Mouse (Mus musculus) adrenal gland (tissue): ENCODE data around the gene Grid1.

Experiments used
- intact Hi-C: fragments of 180-260 bp; cut with DNase I; formaldehyde crosslinking; loops from one replicate; pipeline ENCODE4 v1.15.1; 2025

Gene Grid1

DNA sequence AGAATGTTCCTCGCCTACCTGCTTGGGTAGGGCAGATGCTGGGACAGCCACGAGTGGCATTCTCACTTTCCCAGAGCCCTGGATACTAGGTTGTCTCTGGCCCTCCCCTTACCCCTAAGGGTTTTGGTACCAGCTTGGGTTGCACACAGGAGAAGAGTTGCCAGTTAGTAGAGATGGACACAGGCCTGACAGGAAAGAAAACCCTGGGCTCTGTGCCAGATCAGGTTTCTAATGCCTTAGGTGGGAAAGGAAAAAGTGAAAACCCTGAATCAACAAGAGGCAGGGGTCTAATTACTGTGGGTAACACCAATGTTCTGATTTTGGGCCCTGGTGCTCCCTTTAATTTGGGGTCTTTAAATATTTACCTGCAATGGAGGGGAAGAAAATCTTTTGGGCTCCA, 88.5 kb downstream of the Grid1 start:
- intact Hi-C loops = no loop called here

- intact Hi-C loops = no loop called here
Observed at GRCm38 (mm10) chr14:34908804-34909203, 88.9 kb downstream of the Grid1 start.

GRCm38 (mm10) chr14:34916315-34916714, 96.4 kb downstream of the Grid1 start:
- intact Hi-C loops = no loop called here

DNA sequence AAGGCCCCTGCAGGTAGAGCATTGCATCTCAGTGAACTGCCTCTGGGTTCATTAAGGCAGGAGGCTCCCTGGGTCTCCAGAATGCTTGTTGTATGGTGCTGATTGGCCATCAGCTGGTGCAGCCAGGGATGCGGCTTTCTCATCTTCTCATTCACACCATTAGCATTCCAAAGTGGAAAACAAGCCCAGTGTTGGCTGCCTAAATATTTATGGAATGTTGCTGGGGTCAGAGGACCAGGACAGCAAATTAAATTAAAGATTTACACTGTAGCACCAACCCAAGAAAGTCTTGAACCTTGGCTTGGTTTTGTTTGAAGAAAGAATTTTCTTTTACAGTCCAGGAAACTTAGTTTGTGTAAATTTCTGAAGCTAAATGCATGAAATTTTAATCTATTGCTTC, 97.2 kb downstream of the Grid1 start:
- intact Hi-C loops = no loop called here

DNA sequence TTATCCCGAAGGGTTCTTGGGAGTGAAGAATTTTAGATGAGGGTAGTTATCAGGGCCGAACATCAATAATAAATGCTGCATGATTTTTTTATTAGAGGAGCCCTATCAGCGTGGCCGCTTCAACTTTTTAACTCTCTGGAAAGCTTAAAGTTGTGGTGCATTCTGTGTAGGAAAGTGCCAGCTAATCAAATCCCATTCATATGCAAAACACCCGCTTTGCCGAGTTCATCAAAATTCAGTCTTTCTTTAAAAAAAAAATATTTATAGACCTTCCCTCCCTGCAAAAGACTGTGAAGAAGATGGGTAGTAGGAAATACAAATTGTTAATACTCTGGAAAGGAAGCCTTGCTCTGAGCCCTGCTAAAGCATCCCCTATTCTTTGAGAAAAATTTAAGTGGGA, 99.3 kb downstream of the Grid1 start:
- intact Hi-C loops = no loop called here

GRCm38 (mm10) chr14:34921265-34921664, 101.4 kb downstream of the Grid1 start:
- intact Hi-C loops = no loop called here

- intact Hi-C loops = no loop called here
Observed at GRCm38 (mm10) chr14:34925021-34925420, 105.1 kb downstream of the Grid1 start.

DNA sequence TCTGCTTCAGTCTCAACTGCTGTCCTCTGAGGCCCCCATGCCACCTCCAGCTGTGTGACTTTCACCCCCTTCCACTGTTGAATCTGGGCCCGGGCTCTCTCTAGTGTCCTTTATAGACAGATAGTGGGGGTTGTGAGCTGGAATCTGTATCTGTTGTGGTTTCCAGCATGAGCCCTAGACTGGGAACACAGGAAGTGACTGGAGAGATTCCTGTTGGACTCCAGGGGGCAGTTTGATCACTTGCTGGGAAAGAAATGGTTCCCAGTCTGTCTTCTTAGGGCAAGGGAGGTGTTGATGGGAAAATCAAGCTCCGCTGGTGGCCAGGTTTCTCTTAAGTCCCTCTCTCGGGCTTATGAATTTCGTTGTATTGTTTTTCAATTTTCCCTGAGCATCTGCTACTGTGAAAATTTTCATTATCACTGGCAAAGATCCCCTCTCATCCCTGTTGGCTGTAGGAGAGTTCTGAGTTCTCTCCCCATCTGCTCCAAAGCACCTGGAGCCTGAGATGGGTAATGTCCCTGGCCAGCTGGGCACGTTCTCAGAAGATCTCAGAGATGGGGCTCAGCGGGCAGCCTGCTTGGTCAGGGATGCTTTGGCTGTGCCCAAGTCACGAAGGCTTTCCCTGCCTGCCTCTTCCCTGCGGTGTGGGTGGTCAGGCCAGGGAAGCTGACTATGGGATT, 110.3 kb downstream of the Grid1 start:
- intact Hi-C loops = no loop called here

DNA sequence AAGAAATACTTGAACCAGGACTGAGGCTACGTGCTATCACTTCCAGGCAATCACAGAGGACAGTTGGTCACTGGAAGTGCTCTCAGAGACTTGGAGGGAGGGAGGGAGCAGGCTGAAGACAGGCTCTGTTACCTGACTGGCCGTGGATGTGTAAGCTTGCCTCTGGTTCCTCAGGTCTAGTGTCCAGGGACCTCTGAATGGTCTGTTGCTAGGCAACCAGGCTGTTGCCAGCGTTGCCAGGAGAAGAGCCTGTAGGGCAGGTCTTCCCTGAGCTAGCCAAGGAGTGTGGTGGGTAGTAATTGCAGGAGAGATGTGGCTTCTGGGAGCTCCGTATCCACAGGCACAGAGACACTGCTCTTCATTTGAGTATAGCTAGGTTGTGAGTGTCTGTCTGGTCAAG, 113.3 kb downstream of the Grid1 start:
- intact Hi-C loops = no loop called here

DNA sequence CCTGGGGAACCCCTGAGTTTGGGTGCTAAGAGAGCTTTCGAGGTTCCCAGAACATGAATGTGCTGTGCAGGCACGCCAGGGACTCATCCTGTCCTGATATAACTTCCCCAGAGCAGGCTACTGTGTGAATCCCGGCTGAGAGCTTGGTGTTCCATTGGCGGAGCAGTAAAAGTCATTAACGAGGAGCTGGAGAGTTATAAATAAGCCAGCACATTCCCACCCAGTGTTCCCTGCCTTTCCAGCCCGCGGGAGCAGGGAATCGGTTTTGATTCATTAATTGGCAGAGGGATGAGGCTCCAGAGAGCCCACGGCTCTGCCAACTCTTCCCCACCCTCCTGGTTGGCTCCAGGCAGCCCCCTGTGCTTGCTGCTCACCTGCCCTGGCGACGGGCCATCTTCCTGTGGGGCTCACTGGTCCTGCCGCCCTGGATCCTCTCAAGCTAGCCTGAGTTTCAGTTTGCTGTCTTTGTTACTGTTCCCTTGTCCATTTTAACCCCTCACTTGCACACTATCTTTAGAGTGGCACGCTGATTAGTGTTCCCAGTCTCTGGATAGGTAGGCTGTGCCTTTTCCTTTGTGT, 116.4 kb downstream of the Grid1 start:
- intact Hi-C loops = no loop called here

DNA sequence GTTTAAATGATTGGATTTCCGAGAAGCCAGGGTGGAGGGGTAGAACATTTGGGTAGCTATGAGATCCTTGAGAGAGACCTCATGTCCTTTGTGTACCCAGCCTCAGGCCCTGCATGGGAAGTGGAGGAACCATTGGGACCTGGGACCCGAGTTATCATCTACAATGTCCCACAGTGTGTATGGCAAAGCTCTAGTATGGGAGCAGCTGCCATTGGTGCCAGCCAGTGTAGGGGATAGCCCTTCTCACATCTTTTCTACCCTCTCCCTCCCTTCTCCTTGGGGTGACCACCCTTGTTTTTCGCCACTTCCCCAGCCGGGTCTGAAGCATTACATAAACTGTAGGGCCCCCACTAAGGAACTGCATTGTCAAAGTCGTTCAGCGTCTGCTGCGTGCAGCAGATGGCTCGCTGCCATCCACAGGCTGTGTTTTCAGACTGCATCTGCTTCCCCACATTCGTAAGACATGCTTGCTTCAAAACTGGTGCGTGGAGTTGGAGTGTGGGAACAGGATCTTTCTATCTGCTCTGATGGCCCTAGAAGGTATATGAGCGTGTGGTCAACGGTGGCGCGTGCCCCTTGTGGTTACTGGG, 124.6 kb downstream of the Grid1 start:
- intact Hi-C loops = no loop called here

DNA sequence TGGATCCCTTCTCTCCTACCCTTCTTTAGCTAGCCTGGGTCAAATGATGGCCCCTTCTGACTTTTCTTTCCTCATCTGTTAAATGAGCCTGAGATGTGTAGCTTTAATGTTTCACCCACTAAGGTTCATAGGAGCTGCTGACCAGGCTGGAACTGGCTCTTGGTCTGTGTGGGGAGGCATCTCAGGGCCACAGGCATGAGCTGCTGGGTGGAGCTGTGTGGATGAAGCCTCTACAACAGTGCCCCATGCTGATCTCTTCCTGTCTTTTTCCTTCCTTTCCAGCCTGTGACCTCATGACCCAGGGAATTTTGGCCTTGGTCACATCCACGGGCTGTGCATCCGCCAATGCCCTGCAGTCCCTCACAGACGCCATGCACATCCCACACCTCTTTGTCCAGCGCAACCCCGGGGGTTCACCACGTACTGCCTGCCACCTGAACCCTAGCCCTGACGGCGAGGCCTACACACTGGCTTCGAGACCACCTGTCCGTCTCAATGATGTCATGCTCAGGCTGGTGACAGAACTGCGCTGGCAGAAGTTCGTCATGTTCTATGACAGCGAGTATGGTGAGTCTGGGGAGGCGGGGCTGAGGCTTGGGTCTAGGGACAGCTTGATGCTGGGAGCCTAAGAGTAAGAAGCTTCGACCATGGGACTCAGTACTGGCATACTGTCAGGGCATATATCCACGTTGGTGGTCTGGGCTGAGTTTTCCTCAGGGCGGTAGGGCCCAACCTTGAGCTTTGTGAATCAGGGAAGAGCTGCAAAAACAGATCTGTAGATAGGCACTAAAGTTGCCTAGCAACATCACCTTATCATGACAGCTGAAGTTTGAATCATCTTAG, 125.8 kb downstream of the Grid1 start:
- intact Hi-C loops = no loop called here

DNA sequence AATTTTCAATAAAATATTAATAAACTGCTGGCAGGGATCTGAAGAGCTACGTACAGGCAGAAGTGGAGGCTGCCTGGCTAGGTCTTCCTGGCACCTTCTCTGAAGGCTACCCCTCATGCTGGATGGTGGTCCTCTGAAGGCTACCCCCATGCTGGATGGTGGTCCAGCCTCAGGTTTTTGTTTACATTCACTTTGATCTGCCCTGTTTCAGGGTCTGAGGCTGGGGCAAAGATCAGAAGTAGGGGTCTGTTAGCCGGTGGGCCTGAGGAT, 126.3 kb downstream of the Grid1 start:
- intact Hi-C loops = no loop called here

DNA sequence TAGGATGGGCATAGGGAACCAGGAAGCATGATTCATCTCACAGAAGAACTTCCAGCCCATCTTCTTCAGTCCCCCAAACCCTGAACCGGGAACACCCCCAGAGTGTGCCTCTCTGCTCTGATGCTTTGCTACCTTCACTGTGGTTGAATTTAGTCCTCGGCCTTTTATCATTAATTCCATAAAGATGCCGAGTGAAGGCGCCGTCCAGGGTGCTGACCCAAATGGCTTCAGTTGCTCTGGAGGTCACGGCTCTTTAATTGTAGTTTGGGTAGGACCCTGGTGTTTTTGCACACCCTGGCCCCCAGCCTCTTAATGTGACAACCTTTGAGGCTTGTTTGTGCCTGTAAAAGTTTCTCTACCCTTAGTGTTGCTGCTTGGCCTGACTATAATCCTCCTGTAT, 128.3 kb downstream of the Grid1 start:
- intact Hi-C loops = no loop called here

DNA sequence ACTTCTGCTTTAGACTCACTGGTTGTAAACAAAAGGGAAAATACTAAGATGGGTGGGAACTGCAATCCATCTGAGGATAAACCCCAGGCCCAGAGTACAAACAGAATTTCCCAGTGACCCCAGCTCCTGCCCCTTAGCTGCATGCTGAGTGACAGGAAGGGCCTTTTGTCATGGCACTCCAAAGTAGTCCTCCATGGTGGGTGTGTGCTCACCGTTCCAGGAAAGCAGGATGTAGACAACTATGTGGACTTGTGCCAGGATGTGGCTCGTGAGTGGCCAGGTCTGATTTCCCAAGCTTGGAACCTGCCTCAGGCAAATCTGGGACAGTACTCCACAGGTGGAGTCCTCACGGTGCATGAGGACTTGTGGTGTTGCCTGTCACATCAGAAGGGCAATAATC, 132.4 kb downstream of the Grid1 start:
- intact Hi-C loops = no loop called here

DNA sequence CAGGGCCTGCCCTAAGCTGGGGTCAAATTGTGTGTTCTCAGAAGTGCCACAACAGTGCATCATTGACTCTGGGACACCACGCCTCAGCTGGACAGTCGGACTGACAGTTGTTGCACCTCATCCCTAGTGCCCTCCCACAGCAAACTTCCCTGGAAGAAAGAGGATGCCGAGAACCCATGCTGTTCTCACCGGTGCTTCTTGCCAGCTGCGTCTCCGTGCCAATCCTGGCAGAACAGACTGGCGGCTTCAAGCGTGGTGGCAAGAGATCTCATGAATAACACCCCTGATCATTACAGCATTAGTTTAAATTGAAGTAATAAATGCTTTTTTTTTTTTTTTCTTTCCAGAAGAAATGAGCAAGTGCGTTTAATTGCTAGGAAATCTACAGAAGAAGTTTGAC, 133.7 kb downstream of the Grid1 start:
- intact Hi-C loops = no loop called here

GRCm38 (mm10) chr14:34955689-34956088, 135.8 kb downstream of the Grid1 start:
- intact Hi-C loops = no loop called here

DNA sequence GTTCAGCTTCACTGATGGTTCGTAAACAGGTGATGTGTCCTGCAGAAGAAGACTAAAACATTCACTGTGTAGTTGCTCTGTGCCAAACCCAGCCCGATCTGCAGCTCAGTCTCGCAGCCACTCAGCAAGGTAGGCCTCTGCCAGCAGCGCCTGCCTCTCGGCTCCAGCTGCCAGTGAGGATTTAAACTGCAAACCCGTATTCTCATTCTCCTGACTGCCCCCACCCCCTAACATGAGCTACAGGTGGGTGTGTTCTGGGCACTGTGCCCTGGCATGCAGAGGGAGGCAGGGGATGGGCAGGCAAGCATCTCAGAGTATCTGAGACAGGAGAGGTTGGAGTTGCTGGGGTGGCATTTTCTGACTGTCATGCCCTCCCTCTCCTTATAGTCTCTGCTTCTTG, 140.3 kb downstream of the Grid1 start:
- intact Hi-C loops = no loop called here

DNA sequence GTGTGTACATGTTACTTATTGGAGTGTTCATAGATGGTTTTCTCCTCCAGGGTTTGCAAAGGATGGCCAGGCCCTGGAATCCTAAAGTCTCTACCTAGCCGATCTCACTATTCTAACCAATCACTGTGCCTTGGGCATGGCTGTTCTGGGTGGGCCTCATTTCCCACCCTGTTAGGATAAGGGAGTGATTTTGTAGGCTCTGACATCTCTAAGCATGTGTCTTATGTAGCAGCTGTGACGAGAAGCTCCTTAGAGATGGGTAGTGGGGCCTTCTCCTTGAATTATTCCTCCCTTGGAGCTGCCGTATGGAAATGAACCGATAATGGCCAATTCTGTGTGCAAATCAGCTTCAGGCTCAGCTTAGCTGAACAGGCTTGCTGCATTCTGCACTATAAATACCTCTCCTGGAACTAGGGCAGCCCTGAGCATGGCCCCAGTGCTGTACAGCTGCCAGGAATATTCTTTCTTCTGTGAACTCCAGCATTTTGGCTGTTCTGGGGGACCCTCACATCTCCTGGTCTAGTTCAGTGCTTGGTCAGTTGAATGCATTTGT, 143.8 kb downstream of the Grid1 start:
- intact Hi-C loops = no loop called here

DNA sequence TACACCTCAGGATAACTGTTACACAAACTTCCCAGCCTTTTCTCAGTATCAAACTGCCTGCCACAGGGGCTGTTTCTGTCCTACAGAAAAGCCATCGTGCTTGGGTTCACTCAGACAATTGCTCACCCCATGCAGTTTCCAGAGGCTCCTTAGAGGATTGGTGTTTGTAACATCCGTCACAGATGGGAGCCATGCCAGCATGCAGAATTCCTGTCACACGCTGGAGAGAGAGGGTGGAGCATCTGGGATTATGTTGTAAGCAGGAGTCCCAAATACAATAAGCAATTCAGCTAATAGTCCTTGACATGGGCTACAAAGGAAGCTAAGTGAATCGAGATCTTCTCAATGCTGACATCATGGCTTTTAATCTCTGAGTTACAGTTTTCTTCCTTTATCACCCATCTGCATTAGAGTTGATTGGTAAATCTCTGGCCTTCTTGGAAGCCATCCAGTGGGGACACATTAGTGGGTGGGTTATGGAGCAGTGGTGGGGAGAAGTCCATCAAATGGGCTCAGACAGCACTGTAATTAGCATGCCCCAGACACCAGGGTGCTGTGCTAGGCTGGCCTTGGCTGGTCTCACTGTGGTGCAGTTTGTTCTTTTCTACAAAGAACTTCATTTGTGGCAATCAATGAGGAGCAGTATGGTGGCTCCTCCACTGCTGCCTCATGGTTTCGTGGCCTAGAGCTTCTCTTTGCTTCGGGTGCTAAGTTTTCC, 149.4 kb downstream of the Grid1 start:
- intact Hi-C loops = no loop called here

DNA sequence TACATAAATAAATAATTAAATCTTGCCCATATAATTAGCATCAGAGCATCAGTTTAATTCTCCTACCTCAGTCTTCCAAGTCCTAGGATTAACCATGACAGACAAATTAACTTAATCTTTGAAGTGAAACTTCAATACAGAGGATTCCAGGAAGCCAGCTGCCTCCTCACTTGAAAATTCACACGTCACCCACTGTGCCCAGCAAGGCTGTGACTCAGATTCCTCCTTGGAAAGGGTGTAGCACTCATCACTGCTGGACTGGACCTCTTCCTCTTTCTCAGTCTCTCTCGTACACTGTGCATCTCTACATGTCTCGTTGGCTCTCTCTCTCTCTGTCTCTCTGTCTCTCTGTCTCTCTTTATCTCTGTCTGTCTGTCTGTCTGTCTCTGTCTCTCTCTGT, 153.0 kb downstream of the Grid1 start:
- intact Hi-C loops = no loop called here

GRCm38 (mm10) chr14:34980756-34981155, 160.8 kb downstream of the Grid1 start:
- intact Hi-C loops = no loop called here
